Mouse (Mus musculus) megakaryocyte, embryonic 14.5 days (primary cell): Measurements from ENCODE around the gene Prss30. TPM values are rescaled to one million over a fixed set of nuclear protein-coding genes. Genes with fewer than 3 reads are reported as not detected.
"Not testable (repeated sequence)": the region's sequence is repeated elsewhere in the genome, so short reads cannot be mapped to it uniquely, and the experiment has no call there.

Source experiments
- H3K27me3 ChIP-seq: replicated peaks from 2 replicates; pipeline ENCODE3; 2012; ENCODE audit warnings: inconsistent platforms
- H3K36me3 ChIP-seq: replicated peaks from 2 replicates; pipeline ENCODE3; 2012; ENCODE audit warnings: low read length, inconsistent platforms, mixed read lengths
- H3K4me1 ChIP-seq: 2 replicates; pipeline ENCODE4 v1.6.1; 2012; ENCODE audit warnings: inconsistent platforms
- H3K4me3 ChIP-seq: replicated peaks from 2 replicates; pipeline ENCODE3; 2012; ENCODE audit warnings: moderate library complexity, mild to moderate bottlenecking, inconsistent platforms
- H3K9me3 ChIP-seq: 2 replicates; pipeline ENCODE4 v1.6.1; 2012; ENCODE audit warnings: inconsistent platforms
- FLI1 ChIP-seq: IDR thresholded peaks from 2 replicates; pipeline ENCODE4 v1.6.1; 2012; ENCODE audit warnings: low read length, inconsistent platforms, mixed read lengths
- GATA1 ChIP-seq: IDR thresholded peaks from 3 replicates; pipeline ENCODE4 v1.6.1; 2012; ENCODE audit warnings: mixed read lengths, low read length, inconsistent platforms, borderline replicate concordance
- polyA plus RNA-seq: library from polyadenylated mRNA; stranded (reverse); fragments of >175 nt; gene quantifications from 2 replicates; pipeline ENCODE4 v1.2.3, GENCODE M21; 2012; ENCODE audit warnings: low replicate concordance; ENCODE audit not compliant: insufficient read depth

Gene Prss30
- polyA plus RNA-seq, 1 experiment: 0.09 TPM

DNA sequence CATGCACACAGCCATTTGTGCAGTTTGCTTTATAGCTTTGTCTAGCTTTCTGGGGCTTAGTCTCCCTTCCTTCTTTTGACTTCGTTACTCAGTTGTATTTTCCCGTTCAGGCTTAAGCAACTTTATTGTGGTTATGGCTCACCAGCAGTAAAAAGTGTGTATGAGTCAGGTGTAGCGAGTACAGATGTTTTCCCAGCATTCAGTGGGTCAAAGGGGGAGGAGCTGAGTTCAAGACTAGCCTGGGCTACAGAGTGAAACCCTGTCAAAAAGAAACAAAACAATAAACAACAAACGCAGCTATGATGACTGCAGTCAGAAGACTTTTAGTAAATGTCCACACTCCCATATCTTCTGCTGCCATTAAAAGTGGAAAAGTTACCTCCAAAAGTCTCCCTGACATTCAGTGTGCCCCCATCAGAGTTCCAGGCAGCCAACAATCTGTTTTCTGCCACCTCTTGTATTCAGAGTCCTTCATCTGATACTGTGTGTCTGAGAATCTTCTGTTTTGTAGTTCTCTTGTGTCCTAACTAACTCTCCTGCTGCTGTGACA is 18.7 kb downstream of the Prss30 start:
- peaks cover 5% of the 10 kb centered on the region; the same call in 1 of the 2 replicates for H3K4me1 ChIP-seq
- H3K36me3 ChIP-seq: no peaks in the 10 kb centered on the region
- peaks cover 28% of the 10 kb centered on the region for H3K27me3 ChIP-seq
- H3K4me3 ChIP-seq: no peak overlapping the region
- H3K9me3 ChIP-seq: no peaks in the 10 kb centered on the region
- TF ChIP-seq FLI1 (no peak), GATA1 (no peak)

GRCm38 (mm10) chr17:23960084-23960738 is 20.2 kb downstream of the Prss30 start:
- TF ChIP-seq GATA1 (no peak), FLI1 (no peak)
- no peaks in the 10 kb centered on the region for H3K36me3 ChIP-seq
- no peak overlapping the region for H3K4me3 ChIP-seq
- peaks cover 25% of the 10 kb centered on the region for H3K27me3 ChIP-seq
- H3K4me1 ChIP-seq: no peaks in the 10 kb centered on the region
- no peaks in the 10 kb centered on the region for H3K9me3 ChIP-seq

DNA sequence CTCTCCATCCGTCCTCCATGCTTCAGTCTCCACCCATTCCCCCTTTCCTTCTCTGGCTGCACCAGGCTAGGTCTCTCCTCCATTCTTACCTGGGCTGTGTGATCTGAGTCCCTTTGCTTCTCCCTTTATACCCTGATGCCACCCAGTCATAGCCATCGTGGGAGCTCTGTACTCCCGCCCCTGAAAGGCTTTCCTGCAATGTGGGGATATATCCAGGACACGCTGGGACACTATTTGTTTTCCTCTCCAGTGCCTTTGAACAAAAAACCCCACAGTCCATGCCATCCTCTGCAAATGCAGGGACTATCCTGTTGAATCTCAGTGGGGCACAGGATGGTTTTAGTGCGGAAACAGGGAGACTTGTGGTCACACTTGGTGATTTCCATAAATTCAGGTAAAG is 25.2 kb downstream of the Prss30 start, which contains the start of gene Sbpl:
TSS of gene Sbpl (minus strand) at position 101 of the 400 bp plus-strand sequence.
- TF ChIP-seq GATA1: no peak
- TF ChIP-seq FLI1: no peak
- Histone ChIP-seq H3K27me3 (peaks cover 28% of the 10 kb centered on the region), H3K4me1 (no peaks in the 10 kb centered on the region), H3K4me3 (no peak within 1 kb of the TSS), H3K36me3 (no peaks in the 10 kb centered on the region), H3K9me3 (no peaks in the 10 kb centered on the region)

- not testable (repeated sequence) for H3K9me3 ChIP-seq, H3K4me1 ChIP-seq, H3K4me3 ChIP-seq, H3K36me3 ChIP-seq, H3K27me3 ChIP-seq
Observed at GRCm38 (mm10) chr17:23950828-23951227, 29.5 kb downstream of the Prss30 start.

DNA sequence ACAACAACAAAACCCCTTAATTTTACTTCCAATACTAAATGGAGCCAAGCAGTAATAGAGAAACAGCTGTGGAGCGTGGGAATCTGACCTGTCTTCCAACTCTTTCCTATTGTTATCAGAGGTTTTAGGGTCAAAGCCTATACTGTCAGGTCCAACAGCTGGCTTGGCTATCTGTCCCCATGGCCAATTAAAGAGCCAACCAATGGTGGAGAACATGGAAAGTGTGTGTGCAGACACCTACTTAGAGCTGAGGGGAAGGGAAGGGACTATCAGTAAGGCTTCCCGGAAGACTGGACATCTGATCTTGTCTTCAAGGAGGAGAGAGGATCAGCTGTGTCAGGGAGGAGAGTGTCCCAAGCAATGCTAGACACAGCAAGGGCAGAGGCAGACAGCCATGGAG is 31.3 kb downstream of the Prss30 start:
- Histone ChIP-seq H3K27me3 (no peaks in the 10 kb centered on the region), H3K36me3 (no peaks in the 10 kb centered on the region), H3K4me1 (no peaks in the 10 kb centered on the region), H3K9me3 (no peaks in the 10 kb centered on the region), H3K4me3 (no peak overlapping the region)
- TF ChIP-seq FLI1 (no peak), GATA1 (no peak)

DNA sequence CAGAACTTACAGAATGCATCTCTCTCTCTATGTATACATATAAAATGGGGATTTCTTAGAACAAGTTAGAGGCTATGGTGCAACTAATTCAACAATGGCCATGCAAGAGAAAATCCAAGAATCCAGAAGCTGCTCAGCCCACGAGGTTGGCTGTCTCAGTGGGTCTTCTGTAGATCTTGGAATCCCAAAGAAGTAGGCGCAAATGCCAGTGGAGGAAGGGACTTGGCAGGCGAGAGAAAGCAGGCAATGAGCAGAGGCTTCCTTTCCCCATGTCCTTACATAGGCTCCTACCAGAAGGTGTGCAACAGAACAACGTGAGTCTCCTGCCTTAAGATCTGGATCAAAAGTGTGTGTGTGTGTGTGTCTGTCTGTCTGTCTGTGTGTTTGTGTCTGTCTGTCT is 32.9 kb downstream of the Prss30 start:
- H3K9me3 ChIP-seq, H3K4me1 ChIP-seq, H3K36me3 ChIP-seq, H3K27me3 ChIP-seq, H3K4me3 ChIP-seq: not testable (repeated sequence)

DNA sequence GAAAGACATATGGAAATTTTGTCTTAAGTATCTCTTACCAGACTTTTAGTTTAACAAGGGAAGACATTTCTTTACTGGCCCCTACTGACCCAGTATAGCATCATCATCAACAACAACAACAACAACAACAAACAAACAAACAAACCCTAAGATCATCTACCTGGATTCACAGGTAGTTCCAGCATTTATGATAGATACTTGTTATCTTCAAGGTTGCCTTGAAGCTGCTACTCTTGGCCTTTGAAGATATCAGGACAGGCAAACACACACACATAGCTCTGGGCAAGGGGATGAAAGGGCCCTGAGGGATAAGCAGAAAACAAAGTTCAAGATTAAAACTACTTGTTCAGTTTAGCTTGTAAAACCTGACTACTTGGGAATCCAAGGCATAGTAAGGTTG is 39.0 kb downstream of the Prss30 start, which contains the start of gene Sbp:
TSS of gene Sbp (plus strand) at position 301 of the 400 bp plus-strand sequence.
- TF ChIP-seq GATA1: no peak
- TF ChIP-seq FLI1: no peak
- Histone ChIP-seq H3K36me3 (no peaks in the 10 kb centered on the region), H3K4me1 (peaks cover 5% of the 10 kb centered on the region), H3K4me3 (no peak within 1 kb of the TSS), H3K27me3 (peaks cover 13% of the 10 kb centered on the region), H3K9me3 (no peaks in the 10 kb centered on the region)

GRCm38 (mm10) chr17:23931157-23931556 is 49.2 kb downstream of the Prss30 start:
- Histone ChIP-seq H3K4me1 (peaks cover 13% of the 10 kb centered on the region), H3K4me3 (peak overlapping the region; percentile 50), H3K36me3 (no peaks in the 10 kb centered on the region), H3K27me3 (peaks cover 31% of the 10 kb centered on the region), H3K9me3 (peaks cover 8% of the 10 kb centered on the region; the same call in 1 of the 2 replicates)
- TF ChIP-seq GATA1 (no peak), FLI1 (no peak)

DNA sequence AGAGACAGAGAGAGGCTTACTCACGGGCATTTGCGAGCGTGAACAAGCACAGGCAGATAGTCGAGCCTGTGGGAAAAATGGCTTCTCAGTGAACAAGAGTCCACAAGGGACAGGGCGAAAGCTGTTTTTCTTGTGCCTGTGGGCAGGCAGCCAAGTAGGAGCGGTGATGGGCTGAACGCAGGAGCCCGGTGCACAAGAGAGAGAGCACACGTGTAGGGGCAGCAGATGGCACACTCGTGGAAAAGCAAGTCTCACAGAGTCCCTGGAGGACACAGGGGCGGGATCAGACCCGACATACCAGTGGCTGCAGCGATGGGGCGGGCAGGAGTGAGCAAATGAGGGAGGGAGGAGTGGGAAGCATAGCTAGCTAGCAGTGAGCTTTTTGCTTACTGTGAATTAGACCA is 55.3 kb downstream of the Prss30 start:
- TF ChIP-seq FLI1: no peak
- no peak for TF ChIP-seq GATA1
- H3K9me3 ChIP-seq: no peaks in the 10 kb centered on the region
- H3K36me3 ChIP-seq: no peaks in the 10 kb centered on the region
- peaks cover 14% of the 10 kb centered on the region for H3K27me3 ChIP-seq
- peaks cover 15% of the 10 kb centered on the region for H3K4me1 ChIP-seq
- H3K4me3 ChIP-seq: peak overlapping the region; percentile 96

GRCm38 (mm10) chr17:23924531-23925007 is 55.8 kb downstream of the Prss30 start:
- peaks cover 10% of the 10 kb centered on the region for H3K27me3 ChIP-seq

More at GRCm38 (mm10) chr17:23924531-23925007, 55.8 kb downstream of the Prss30 start:
- Histone ChIP-seq H3K36me3 (no peaks in the 10 kb centered on the region), H3K4me1 (peaks cover 15% of the 10 kb centered on the region), H3K4me3 (peak overlapping the region; percentile 96), H3K9me3 (no peaks in the 10 kb centered on the region)
- TF ChIP-seq FLI1 (no peak), GATA1 (no peak)

Other genes starting within 250 kb of the Prss30 start
- gene Paqr4, start 239.7 kb downstream of the Prss30 start, polyA plus RNA-seq: 1.7 TPM in 1 of 2 replicates, not detected in the other
- gene Kremen2, start 234.7 kb downstream of the Prss30 start, polyA plus RNA-seq: not detected in 2 replicates
- 6.0 and 53.7 TPM in 2 replicates for gene Flywch1, start 209.0 kb downstream of the Prss30 start, polyA plus RNA-seq
- gene Flywch2, start 194.5 kb downstream of the Prss30 start, polyA plus RNA-seq: 17.2 and 29.2 TPM in 2 replicates
- 117 and 357 TPM in 2 replicates for gene Srrm2, start 190.0 kb downstream of the Prss30 start, polyA plus RNA-seq
- 484 and 719 TPM in 2 replicates for gene Elob, start 151.4 kb downstream of the Prss30 start, polyA plus RNA-seq
- not detected in 2 replicates for gene Prss33, start 144.5 kb downstream of the Prss30 start, polyA plus RNA-seq
- not detected in 2 replicates for gene Prss32, start 136.7 kb downstream of the Prss30 start, polyA plus RNA-seq
- gene Prss41, start 136.4 kb downstream of the Prss30 start, polyA plus RNA-seq: 0.28 TPM in 1 of 2 replicates, not detected in the other
- gene Prss21, start 112.5 kb downstream of the Prss30 start, polyA plus RNA-seq: not detected in 2 replicates
- not detected in 2 replicates for gene Dcpp1, start 99.7 kb downstream of the Prss30 start, polyA plus RNA-seq
- gene Dcpp2, start 99.7 kb downstream of the Prss30 start, polyA plus RNA-seq: not detected in 2 replicates
- not detected in 2 replicates for gene Dcpp3, start 63.1 kb downstream of the Prss30 start, polyA plus RNA-seq
- not detected in 2 replicates for gene Sbp, start 38.9 kb downstream of the Prss30 start, polyA plus RNA-seq
- gene Sbpl, start 25.3 kb downstream of the Prss30 start, polyA plus RNA-seq: not detected in 2 replicates
- gene Prss22, start 17.5 kb upstream of the Prss30 start, polyA plus RNA-seq: 2.3 and 9.3 TPM in 2 replicates
- gene Prss27, start 57.6 kb upstream of the Prss30 start, polyA plus RNA-seq: not detected in 2 replicates
- gene Kctd5, start 92.9 kb upstream of the Prss30 start, polyA plus RNA-seq: 5.6 and 38.5 TPM in 2 replicates
- 11.7 and 45.6 TPM in 2 replicates for gene Pdpk1, start 170.4 kb upstream of the Prss30 start, polyA plus RNA-seq
- 68.6 and 109 TPM in 2 replicates for gene Amdhd2, start 183.2 kb upstream of the Prss30 start, polyA plus RNA-seq
- gene Atp6v0c, start 189.1 kb upstream of the Prss30 start, polyA plus RNA-seq: 252 and 695 TPM in 2 replicates
- gene Tbc1d24, start 225.0 kb upstream of the Prss30 start, polyA plus RNA-seq: 1.1 TPM in 1 of 2 replicates, not detected in the other
- gene Ntn3, start 229.0 kb upstream of the Prss30 start, polyA plus RNA-seq: 0.25 TPM in 1 of 2 replicates, not detected in the other
- gene Tedc2, start 240.3 kb upstream of the Prss30 start, polyA plus RNA-seq: 7.4 and 13.2 TPM in 2 replicates